In genomic region chr8:4521472-4521871, GRCm38 (mm10) we compare ENCODE assay signal across 26 mouse cellular contexts. TPM values are rescaled to one million over a fixed set of nuclear protein-coding genes. Genes with fewer than 3 reads are reported as not detected.
DNase-seq lines count a peak whose midpoint lies in the region; ATAC-seq and TF ChIP-seq lines count a peak whose summit lies in the region.
"Had no signal": no experiment of that assay in that cellular context is flagged by ENCODE, and none has a peak within 500 bp of the region (broad histone marks: within the 10 kb centered on the region; RNA-seq: fewer than 3 reads in every experiment).

No protein-coding gene starts in this region.

- ATAC-seq in limb, embryonic 11.5 days (ENCODE audit: insufficient number of reproducible peaks, low FRiP score, low TSS enrichment, low read depth): no peak
- ATAC-seq in CD4-positive, CD25-positive, alpha-beta regulatory T cell, adult 4 months: no peak
- ATAC-seq: forebrain, embryonic 14.5 days; inflammation-experienced regulatory T-cells, adult 6 months; midbrain, embryonic 13.5 days had no signal

- H3K36me3 ChIP-seq in spleen, adult 2 months (ENCODE audit: control insufficient read depth, insufficient read depth, low read length): peaks cover 17% of the 10 kb centered on the region
- peaks cover 0 to 7% of the 10 kb centered on the region in 2 experiments; a peak in 2 of 4 replicates for H3K36me3 ChIP-seq in MEL (ENCODE audit: control insufficient read depth in 1 of 2, insufficient read depth in 2 of 2, low read length in 2 of 2)
- H3K36me3 ChIP-seq in limb, embryonic 11.5 days (ENCODE audit: control insufficient read depth, insufficient read depth, low read length): no peaks in the 10 kb centered on the region
- peaks cover 43% of the 10 kb centered on the region for H3K36me3 ChIP-seq in hindbrain, embryonic 10.5 days

- no peak overlapping the region for H3K4me2 ChIP-seq in limb, embryonic 11.5 days (ENCODE audit: low read depth, severe bottlenecking)
- H3K4me2 ChIP-seq: embryonic facial prominence, embryonic 12.5 days; heart, embryonic 13.5 days; hindbrain, embryonic 15.5 days; limb, embryonic 15.5 days; midbrain, embryonic 13.5 days; stomach, embryonic 15.5 days had no signal

- no peaks in the 10 kb centered on the region for H3K27me3 ChIP-seq in spleen, adult 2 months (ENCODE audit: control insufficient read depth, insufficient read depth, low read length)
- no peaks in the 10 kb centered on the region for H3K27me3 ChIP-seq in MEL (ENCODE audit: control insufficient read depth in 1 of 2, insufficient read depth in 2 of 2, low read length in 2 of 2)
- no peaks in the 10 kb centered on the region for H3K27me3 ChIP-seq in limb, embryonic 11.5 days (ENCODE audit: control insufficient read depth, insufficient read depth, low read length)
- no peaks in the 10 kb centered on the region for H3K27me3 ChIP-seq in hindbrain, embryonic 10.5 days (ENCODE audit: insufficient read depth, poor library complexity, severe bottlenecking)
- H3K27me3 ChIP-seq: embryonic facial prominence, embryonic 12.5 days; heart, embryonic 13.5 days; hindbrain, embryonic 15.5 days; limb, embryonic 15.5 days; midbrain, embryonic 13.5 days; stomach, embryonic 15.5 days had no signal

- no peak for TF ChIP-seq CTCF in spleen, adult 2 months (IDR thresholded peaks at IDR 0.05; ENCODE audit: extremely low read depth, insufficient read depth, insufficient read length, insufficient replicate concordance)
- TF ChIP-seq CTCF in MEL (IDR thresholded peaks at IDR 0.05 in 2 of 3, conservative IDR thresholded peaks at IDR 0.05 in 1 of 3; ENCODE audit: control insufficient read depth in 1 of 3, insufficient read depth in 1 of 3, low read depth in 2 of 3, low read length in 3 of 3, poor library complexity in 1 of 3, severe bottlenecking in 1 of 3): no peak

- H3K9ac ChIP-seq in MEL (ENCODE audit: control insufficient read depth, low read depth, low read length, poor library complexity, severe bottlenecking): no peak overlapping the region
- H3K9ac ChIP-seq in limb, embryonic 11.5 days (ENCODE audit: low read length): no peak overlapping the region
- H3K9ac ChIP-seq: embryonic facial prominence, embryonic 12.5 days; heart, embryonic 13.5 days; hindbrain, embryonic 15.5 days; limb, embryonic 15.5 days; midbrain, embryonic 13.5 days; stomach, embryonic 15.5 days had no signal

- 24% methylated on average over 4 of the region's 4 CpGs for WGBS in spleen, adult 2 months
- 91% methylated on average over 4 of the region's 4 CpGs for WGBS in limb, embryonic 11.5 days
- WGBS in hindbrain, embryonic 10.5 days: 90% methylated on average over 4 of the region's 4 CpGs

- no peaks in the 10 kb centered on the region for H3K9me3 ChIP-seq in MEL (replicated peaks; ENCODE audit: insufficient read depth, low read length)
- H3K9me3 ChIP-seq in limb, embryonic 11.5 days (ENCODE audit: control insufficient read depth, low read length): no peaks in the 10 kb centered on the region
- no peaks in the 10 kb centered on the region for H3K9me3 ChIP-seq in hindbrain, embryonic 10.5 days
- H3K9me3 ChIP-seq: embryonic facial prominence, embryonic 12.5 days; heart, embryonic 13.5 days; hindbrain, embryonic 15.5 days; limb, embryonic 15.5 days; midbrain, embryonic 13.5 days; stomach, embryonic 15.5 days had no signal

- DNase-seq in spleen, adult 2 months (ENCODE audit: low read depth in 1 of 2, low spot score in 2 of 2): peak in 1 of 2 experiments; percentile 32
- no peak for DNase-seq in spleen, postnatal 4 days (ENCODE audit: low spot score in 2 of 2)
- peak; percentile 70 for DNase-seq in MEL (ENCODE audit: low read depth, low spot score)
- peak; percentile 7 for DNase-seq in limb, embryonic 11.5 days (ENCODE audit: low spot score)
- DNase-seq in ovary, postnatal 10 days (ENCODE audit: low spot score): no peak
- no peak for DNase-seq in hindbrain, embryonic 10.5 days (ENCODE audit: low spot score)
- DNase-seq: adrenal gland, postnatal 36 days; cerebellum, adult 2 months; cerebellum, postnatal 36 days; embryo, embryonic 11 days; gastrocnemius, postnatal 25 days; heart, adult 2 months; heart, postnatal 10 days; kidney, adult 11 months; kidney, postnatal 14 days; lung, postnatal 36 days; right cerebral cortex, postnatal 25 days had no signal

- peak overlapping the region; percentile 70; the same call in 1 of the 2 replicates for H3K27ac ChIP-seq in spleen, adult 2 months (ENCODE audit: insufficient read depth, low read length)
- peak overlapping the region; percentile 42; the same call in 1 of the 2 replicates for H3K27ac ChIP-seq in MEL (ENCODE audit: control insufficient read depth, low read depth, low read length)
- no peak overlapping the region for H3K27ac ChIP-seq in limb, embryonic 11.5 days (replicated peaks; ENCODE audit: low read depth, low read length)
- no peak overlapping the region for H3K27ac ChIP-seq in hindbrain, embryonic 10.5 days
- H3K27ac ChIP-seq: embryonic facial prominence, embryonic 12.5 days; heart, adult 2 months; heart, embryonic 13.5 days; hindbrain, embryonic 15.5 days; limb, embryonic 15.5 days; midbrain, embryonic 13.5 days; stomach, embryonic 15.5 days had no signal

- TF ChIP-seq EP300 in MEL (IDR thresholded peaks at IDR 0.05; ENCODE audit: low read depth in 1 of 2, low read length in 2 of 2): peak; percentile 61 to 62; a peak in 3 of 4 replicates

- no peak overlapping the region for H3K4me3 ChIP-seq in spleen, adult 2 months (ENCODE audit: extremely low read depth, insufficient read depth, insufficient read length)
- H3K4me3 ChIP-seq in MEL (ENCODE audit: control insufficient read depth in 1 of 2, insufficient read depth in 1 of 2, low read depth in 2 of 2, low read length in 2 of 2): no peak overlapping the region
- H3K4me3 ChIP-seq in limb, embryonic 11.5 days (ENCODE audit: low read depth, low read length): no peak overlapping the region
- no peak overlapping the region for H3K4me3 ChIP-seq in hindbrain, embryonic 10.5 days
- H3K4me3 ChIP-seq: embryonic facial prominence, embryonic 12.5 days; heart, adult 2 months; heart, embryonic 13.5 days; hindbrain, embryonic 15.5 days; limb, embryonic 15.5 days; midbrain, embryonic 13.5 days; stomach, embryonic 15.5 days had no signal

- H3K4me1 ChIP-seq in spleen, adult 2 months (ENCODE audit: control insufficient read depth, insufficient read depth, insufficient read length): peaks cover 13% of the 10 kb centered on the region; the same call in 1 of the 2 replicates
- peaks cover 0 to 16% of the 10 kb centered on the region in 2 experiments; a peak in 3 of 4 replicates for H3K4me1 ChIP-seq in MEL (ENCODE audit: control insufficient read depth in 1 of 2, insufficient read depth in 2 of 2, low read length in 2 of 2)
- no peaks in the 10 kb centered on the region for H3K4me1 ChIP-seq in limb, embryonic 11.5 days (ENCODE audit: control insufficient read depth, insufficient read depth, low read length)
- no peaks in the 10 kb centered on the region for H3K4me1 ChIP-seq in hindbrain, embryonic 10.5 days (replicated peaks)
- H3K4me1 ChIP-seq: embryonic facial prominence, embryonic 12.5 days; hindbrain, embryonic 15.5 days; limb, embryonic 15.5 days; midbrain, embryonic 13.5 days; stomach, embryonic 15.5 days had no signal

- no peaks in the 10 kb centered on the region for H3K79me2 ChIP-seq in MEL (ENCODE audit: control insufficient read depth, insufficient read depth, low read length, poor library complexity)

- TF ChIP-seq POLR2A in spleen, adult 2 months (IDR thresholded peaks at IDR 0.05; ENCODE audit: low read depth, low read length): no peak
- no peak for TF ChIP-seq POLR2A in MEL (IDR thresholded peaks at IDR 0.05; ENCODE audit: control insufficient read depth in 1 of 2, insufficient read depth in 1 of 2, low read depth in 1 of 2, low read length in 2 of 2, poor library complexity in 1 of 2)

- TF ChIP-seq RAD21 in MEL (IDR thresholded peaks at IDR 0.05; ENCODE audit: low read depth, low read length): no peak

TF ChIP-seq in MEL, 35 proteins besides CTCF, POLR2A, EP300 and RAD21:
- TF ChIP-seq TAL1 (IDR thresholded peaks at IDR 0.05; ENCODE audit: low read length) (peak; percentile 31; the same call in 1 of the 2 replicates), GATA1 (IDR thresholded peaks at IDR 0.05; ENCODE audit: low read depth, low read length) (peak; percentile 36; the same call in 1 of the 2 replicates), ETS1 (IDR thresholded peaks at IDR 0.05; ENCODE audit: low read depth, low read length) (no peak), UBTF (IDR thresholded peaks at IDR 0.05; ENCODE audit: borderline replicate concordance, insufficient read depth, low read depth, low read length) (no peak), MAZ (IDR thresholded peaks at IDR 0.05; ENCODE audit: low read depth, low read length) (no peak), ZNF384 (IDR thresholded peaks at IDR 0.05; ENCODE audit: low read depth, low read length) (no peak)

RNA-seq across cellular contexts. Expression of gene Cers4, which starts 28.6 kb away (rescaled TPM):
- polyA plus RNA-seq in spleen, adult 2 months (2012; rRNA removed): 40.8 and 42.1 TPM in 2 replicates
- 7.8 and 10.1 TPM in 2 replicates for total RNA-seq in MEL (2012; rRNA removed)
- 1 to 10 TPM in 1 of 2 experiments, not detected in 1; 7.2 TPM for polyA plus RNA-seq in MEL (2012; ENCODE audit: insufficient read depth in 1 of 2, insufficient read length in 2 of 2, low read depth in 1 of 2, low replicate concordance in 2 of 2, missing spikeins in 1 of 2)
- 10.0 and 11.0 TPM in 2 replicates for polyA plus RNA-seq in limb, embryonic 11.5 days (2014; fragmentation: Nextera tagmentation; extraction: Ambion mirVana)
- polyA plus RNA-seq in CD4-positive, CD25-positive, alpha-beta regulatory T cell, adult 4 months (2017; shearing (Covaris generic)): 100 to 1,000 TPM in 1 of 2 experiments, 10 to 100 TPM in 1; 84.6 to 113 TPM
- 13.4 TPM in 2 replicates for polyA plus RNA-seq in hindbrain, embryonic 10.5 days (2016; fragmentation: Nextera tagmentation; extraction: Ambion mirVana)

Comparison
In these comparisons a context has a peak if more than half of its experiments do, and no peak if none do; other contexts are left out.
1. DNase-seq: peak in MEL (single experiment) and limb, embryonic 11.5 days (single experiment); none in spleen, postnatal 4 days (0 of 2), ovary, postnatal 10 days (single experiment) and hindbrain, embryonic 10.5 days (single experiment).
2. H3K27ac ChIP-seq: peak in spleen, adult 2 months (single experiment) and MEL (single experiment); none in limb, embryonic 11.5 days (single experiment) and hindbrain, embryonic 10.5 days (single experiment).